Mouse (Mus musculus) thymus, adult 2 months (tissue): ENCODE results near the gene Gm21725. TPM values are rescaled to one million over a fixed set of nuclear protein-coding genes. Genes with fewer than 3 reads are reported as not detected.
"Not testable (repeated sequence)": the region's sequence is repeated elsewhere in the genome, so short reads cannot be mapped to it uniquely, and the experiment has no call there.

Source experiments
- DNase-seq: peaks from one replicate; pipeline ENCODE4 v3.0.0; 2021
- H3K27ac ChIP-seq: fragments of 200-500 bp; 2 replicates; pipeline ENCODE4 v1.5.1; 2012; ENCODE audit warnings: low read length, control low read depth; ENCODE audit not compliant: control insufficient read depth, insufficient read depth
- H3K27me3 ChIP-seq: fragments of 200-500 bp; 2 replicates; pipeline ENCODE4 v1.6.1; 2012; ENCODE audit warnings: mild to moderate bottlenecking, low read length, moderate library complexity, mixed read lengths; ENCODE audit not compliant: control insufficient read depth, insufficient read depth
- H3K36me3 ChIP-seq: fragments of 200-500 bp; 2 replicates; pipeline ENCODE4 v1.6.1; 2012; ENCODE audit warnings: mild to moderate bottlenecking, low read length, moderate library complexity; ENCODE audit not compliant: control insufficient read depth, insufficient read depth
- H3K4me1 ChIP-seq: fragments of 200-500 bp; replicated peaks from 2 replicates; pipeline ENCODE4 v1.6.1; 2012; ENCODE audit warnings: low read length; ENCODE audit not compliant: control insufficient read depth, insufficient read depth
- H3K4me3 ChIP-seq: fragments of 200-500 bp; 2 replicates; pipeline ENCODE4 v1.5.1; 2012; ENCODE audit warnings: mild to moderate bottlenecking, low read length, control low read depth, moderate library complexity; ENCODE audit not compliant: control insufficient read depth, insufficient read depth
- WGBS: fragments of 180-500 bp; shearing (Covaris S2); methylation state at CpG from one replicate; pipeline ENCODE4 v1.1.7; 2018; 5-methylcytosine and 5-hydroxymethylcytosine counted together
- polyA plus RNA-seq: library from polyadenylated mRNA; depleted of rRNA; stranded (reverse); fragments of >200 nt; gene quantifications from 2 replicates; pipeline ENCODE4 v1.2.3, GENCODE M21; 2012; rRNA removed

Gene Gm21725
- polyA plus RNA-seq: not detected in 2 replicates

DNA sequence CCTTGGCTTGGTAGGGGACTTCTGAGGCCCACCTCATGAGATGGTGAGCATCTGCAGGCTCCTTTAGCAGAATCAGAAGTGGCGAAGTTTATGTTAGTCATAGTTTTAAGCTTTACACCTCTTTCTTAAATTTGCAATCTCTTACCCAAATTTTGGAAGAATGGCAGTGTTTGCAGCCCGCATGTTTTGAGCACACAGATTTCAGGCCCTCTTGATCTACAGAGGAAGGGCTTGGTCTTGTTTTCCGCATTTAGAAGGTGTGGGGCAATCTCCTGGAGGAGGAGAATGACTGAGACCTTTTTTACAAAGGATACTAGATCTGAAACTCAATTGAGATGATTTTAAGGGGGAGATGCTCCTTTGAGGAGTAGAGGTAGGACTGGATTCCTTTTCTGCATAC lies at the start of gene Gm21725:
TSS of gene Gm21725 (minus strand) at position 101 of the 400 bp plus-strand sequence.
- no CpG with 5 or more reads among the region's 3 CpGs for WGBS
- DNase-seq: not testable (repeated sequence)

More for the DNA sequence above, at the start of gene Gm21725:
- H3K4me1 ChIP-seq, H3K36me3 ChIP-seq, H3K4me3 ChIP-seq, H3K27ac ChIP-seq, H3K27me3 ChIP-seq: not testable (repeated sequence)

Other genes starting within 250 kb of the Gm21725 start
- not detected in 2 replicates for gene Gm21891, start 215.6 kb downstream of the Gm21725 start, polyA plus RNA-seq
- gene Gm21425, start 187.1 kb downstream of the Gm21725 start, polyA plus RNA-seq: not detected in 2 replicates
- gene Gm21828, start 125.1 kb downstream of the Gm21725 start, polyA plus RNA-seq: not detected in 2 replicates
- not detected in 2 replicates for gene Gm21440, start 96.7 kb downstream of the Gm21725 start, polyA plus RNA-seq
- gene Gm21454, start 96.6 kb downstream of the Gm21725 start, polyA plus RNA-seq: not detected in 2 replicates
- gene Gm21866, start 116.5 kb upstream of the Gm21725 start, polyA plus RNA-seq: not detected in 2 replicates
- gene Gm20773, start 145.0 kb upstream of the Gm21725 start, polyA plus RNA-seq: not detected in 2 replicates